Mouse (Mus musculus): ENCODE results near the gene Ppp1r21. TPM values are rescaled to one million over a fixed set of nuclear protein-coding genes. Genes with fewer than 3 reads are reported as not detected.

Ppp1r21 gene
- polyA plus RNA-seq, 1 experiment from 2014 or later: 24.7 TPM

GRCm38 (mm10) chr17:88632631-88633030 is 102.7 kb downstream of the Ppp1r21 start:
- no peak overlapping the region for H3K27ac ChIP-seq (ENCODE audit: low read length)
- no peak overlapping the region for H3K4me3 ChIP-seq (ENCODE audit: low read length)
- H3K27me3 ChIP-seq (ENCODE audit: control insufficient read depth, insufficient read depth, low read depth, low read length): no peaks in the 10 kb centered on the region
- H3K9ac ChIP-seq (ENCODE audit: low read length): no peak overlapping the region
- H3K9me3 ChIP-seq (ENCODE audit: control insufficient read depth, low read length): no peaks in the 10 kb centered on the region
- no peak for ATAC-seq (ENCODE audit: low read depth)
- H3K4me1 ChIP-seq (replicated peaks; ENCODE audit: control insufficient read depth, insufficient read depth, low read length): peaks cover 49% of the 10 kb centered on the region
- peaks cover 12% of the 10 kb centered on the region; the same call in 1 of the 2 replicates for H3K36me3 ChIP-seq (ENCODE audit: control insufficient read depth, insufficient read depth, low read length)
- 84% methylated on average over 3 of the region's 3 CpGs for WGBS
- no peak overlapping the region for H3K4me2 ChIP-seq (ENCODE audit: low read depth, low read length)

DNA sequence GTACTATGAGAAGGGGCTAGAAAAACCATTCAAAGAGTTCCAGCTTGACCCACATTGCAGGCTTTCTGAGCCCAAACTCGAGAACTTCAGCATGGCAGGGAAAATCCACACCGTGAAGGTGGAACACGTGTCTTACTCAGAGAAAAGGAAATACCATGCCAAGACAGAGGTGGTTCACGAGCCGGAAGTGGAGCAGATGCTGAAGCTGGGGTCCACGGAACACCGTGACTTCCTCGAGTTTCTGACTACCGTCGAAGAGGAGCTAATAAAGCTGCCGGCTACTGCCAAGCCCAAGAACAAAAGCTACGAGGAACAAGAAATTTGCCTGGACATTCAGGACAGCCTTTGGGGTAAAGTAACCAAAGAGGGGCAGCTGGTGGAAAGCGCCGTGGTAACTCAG is 106.2 kb downstream of the Ppp1r21 start:
- ATAC-seq (ENCODE audit: low read depth): no peak
- Histone ChIP-seq H3K36me3 (ENCODE audit: control insufficient read depth, insufficient read depth, low read length) (peaks cover 12% of the 10 kb centered on the region; the same call in 1 of the 2 replicates), H3K27ac (ENCODE audit: low read length) (no peak overlapping the region), H3K4me1 (replicated peaks; ENCODE audit: control insufficient read depth, insufficient read depth, low read length) (peaks cover 15% of the 10 kb centered on the region), H3K4me2 (ENCODE audit: low read depth, low read length) (no peak overlapping the region), H3K9ac (ENCODE audit: low read length) (no peak overlapping the region), H3K9me3 (ENCODE audit: control insufficient read depth, low read length) (no peaks in the 10 kb centered on the region), H3K27me3 (ENCODE audit: control insufficient read depth, insufficient read depth, low read depth, low read length) (no peaks in the 10 kb centered on the region), H3K4me3 (ENCODE audit: low read length) (no peak overlapping the region)
- 85% methylated on average over 14 of the region's 14 CpGs for WGBS

DNA sequence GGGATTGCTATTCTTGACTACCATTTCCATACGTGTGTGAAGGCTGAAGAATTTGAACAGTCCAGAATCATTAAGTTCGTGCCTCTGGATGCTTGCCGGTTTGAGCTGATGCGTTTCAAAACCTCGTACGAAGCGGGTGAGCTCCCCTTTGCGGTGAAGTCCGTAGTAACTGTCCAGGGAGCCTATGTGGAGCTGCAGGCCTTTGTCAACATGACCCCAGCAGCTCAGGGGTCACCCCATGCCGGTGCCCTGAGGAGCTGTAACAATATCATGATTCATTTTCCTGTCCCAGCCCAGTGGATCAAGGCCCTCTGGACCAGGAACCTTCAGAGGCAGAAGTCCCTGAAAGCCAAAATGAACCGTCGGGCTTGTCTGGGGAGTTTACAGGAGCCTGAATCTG is 106.7 kb downstream of the Ppp1r21 start:
- Histone ChIP-seq H3K9me3 (ENCODE audit: control insufficient read depth, low read length) (no peaks in the 10 kb centered on the region), H3K9ac (ENCODE audit: low read length) (no peak overlapping the region), H3K4me1 (replicated peaks; ENCODE audit: control insufficient read depth, insufficient read depth, low read length) (peaks cover 10% of the 10 kb centered on the region), H3K27ac (ENCODE audit: low read length) (no peak overlapping the region), H3K4me2 (ENCODE audit: low read depth, low read length) (no peak overlapping the region), H3K4me3 (ENCODE audit: low read length) (no peak overlapping the region), H3K27me3 (ENCODE audit: control insufficient read depth, insufficient read depth, low read depth, low read length) (no peaks in the 10 kb centered on the region), H3K36me3 (ENCODE audit: control insufficient read depth, insufficient read depth, low read length) (peaks cover 12% of the 10 kb centered on the region; the same call in 1 of the 2 replicates)
- WGBS: 45% methylated on average over 12 of the region's 12 CpGs
- no peak for ATAC-seq (ENCODE audit: low read depth)

Other genes starting within 250 kb of the Ppp1r21 start
- gene Foxn2, start 89.4 kb upstream of the Ppp1r21 start, polyA plus RNA-seq (2015; fragmentation: Nextera tagmentation; extraction: Ambion mirVana): 21.5 and 21.8 TPM in 2 replicates
- 7.0 and 8.0 TPM in 2 replicates for gene Ston1, start 67.6 kb downstream of the Ppp1r21 start, polyA plus RNA-seq (2015; fragmentation: Nextera tagmentation; extraction: Ambion mirVana)
- gene Gtf2a1l, start 138.5 kb downstream of the Ppp1r21 start, polyA plus RNA-seq (2015; fragmentation: Nextera tagmentation; extraction: Ambion mirVana): 0.28 and 0.49 TPM in 2 replicates

All from lung, embryonic 16.5 days (tissue).